Mouse (Mus musculus): ENCODE results near the gene Lif.

Lif gene

GRCm38 (mm10) chr11:4294495-4295351 is 37.4 kb downstream of the Lif start:
- no peak for DNase-seq (ENCODE audit: extremely low read depth, insufficient read length, low spot score)

GRCm38 (mm10) chr11:4296610-4297275 is 39.4 kb downstream of the Lif start:
- peak; percentile 68 for DNase-seq (ENCODE audit: extremely low read depth, insufficient read length, low spot score)

- DNase-seq (ENCODE audit: extremely low read depth, insufficient read length, low spot score), result peak; percentile 50
Observed at GRCm38 (mm10) chr11:4297753-4298152, 40.4 kb downstream of the Lif start.

GRCm38 (mm10) chr11:4298615-4299014 is 41.3 kb downstream of the Lif start:
- peak; percentile 63 for DNase-seq (ENCODE audit: extremely low read depth, insufficient read length, low spot score)

GRCm38 (mm10) chr11:4299191-4299590 is 41.8 kb downstream of the Lif start:
- DNase-seq (ENCODE audit: extremely low read depth, insufficient read length, low spot score), result peak; percentile 93

- DNase-seq (ENCODE audit: extremely low read depth, insufficient read length, low spot score), result peak; percentile 87
Observed at GRCm38 (mm10) chr11:4299735-4300474, 42.5 kb downstream of the Lif start.

GRCm38 (mm10) chr11:4300683-4301082 is 43.3 kb downstream of the Lif start:
- DNase-seq (ENCODE audit: extremely low read depth, insufficient read length, low spot score), result peak; percentile 74

- peak; percentile 59 for DNase-seq (ENCODE audit: extremely low read depth, insufficient read length, low spot score)
Observed at GRCm38 (mm10) chr11:4302363-4302913, 45.1 kb downstream of the Lif start.

- DNase-seq (ENCODE audit: extremely low read depth, insufficient read length, low spot score), result peak; percentile 71
Observed at GRCm38 (mm10) chr11:4303033-4303432, 45.7 kb downstream of the Lif start.

GRCm38 (mm10) chr11:4304203-4304602 is 46.8 kb downstream of the Lif start:
- no peak for DNase-seq (ENCODE audit: extremely low read depth, insufficient read length, low spot score)

- DNase-seq (ENCODE audit: extremely low read depth, insufficient read length, low spot score), result no peak
Observed at GRCm38 (mm10) chr11:4305090-4305489, 47.7 kb downstream of the Lif start.

GRCm38 (mm10) chr11:4306086-4306485 is 48.7 kb downstream of the Lif start:
- no peak for DNase-seq (ENCODE audit: extremely low read depth, insufficient read length, low spot score)

GRCm38 (mm10) chr11:4308060-4308513 is 50.7 kb downstream of the Lif start:
- DNase-seq (ENCODE audit: extremely low read depth, insufficient read length, low spot score), result no peak

GRCm38 (mm10) chr11:4308514-4309450 is 51.4 kb downstream of the Lif start:
- DNase-seq (ENCODE audit: extremely low read depth, insufficient read length, low spot score), result peak; percentile 86

GRCm38 (mm10) chr11:4309613-4310012 is 52.3 kb downstream of the Lif start:
- peak; percentile 30 for DNase-seq (ENCODE audit: extremely low read depth, insufficient read length, low spot score)

GRCm38 (mm10) chr11:4310324-4310723 is 53.0 kb downstream of the Lif start:
- DNase-seq (ENCODE audit: extremely low read depth, insufficient read length, low spot score), result peak; percentile 52

GRCm38 (mm10) chr11:4312180-4312579 is 54.8 kb downstream of the Lif start:
- no peak for DNase-seq (ENCODE audit: extremely low read depth, insufficient read length, low spot score)

GRCm38 (mm10) chr11:4317287-4317686 is 59.9 kb downstream of the Lif start:
- DNase-seq (ENCODE audit: extremely low read depth, insufficient read length, low spot score), result no peak

GRCm38 (mm10) chr11:4318011-4318410 is 60.7 kb downstream of the Lif start:
- DNase-seq (ENCODE audit: extremely low read depth, insufficient read length, low spot score), result no peak

Data from 3134 (cell line).